Mouse (Mus musculus): ENCODE measurements around the gene Dagla. TPM values are rescaled to one million over a fixed set of nuclear protein-coding genes. Genes with fewer than 3 reads are reported as not detected.
A peak's percentile ranks its signal among the peaks of the same experiment; 100 is the strongest.

The Dagla gene
- polyA plus RNA-seq, 1 experiment from 2014 or later = 3.4 TPM

DNA sequence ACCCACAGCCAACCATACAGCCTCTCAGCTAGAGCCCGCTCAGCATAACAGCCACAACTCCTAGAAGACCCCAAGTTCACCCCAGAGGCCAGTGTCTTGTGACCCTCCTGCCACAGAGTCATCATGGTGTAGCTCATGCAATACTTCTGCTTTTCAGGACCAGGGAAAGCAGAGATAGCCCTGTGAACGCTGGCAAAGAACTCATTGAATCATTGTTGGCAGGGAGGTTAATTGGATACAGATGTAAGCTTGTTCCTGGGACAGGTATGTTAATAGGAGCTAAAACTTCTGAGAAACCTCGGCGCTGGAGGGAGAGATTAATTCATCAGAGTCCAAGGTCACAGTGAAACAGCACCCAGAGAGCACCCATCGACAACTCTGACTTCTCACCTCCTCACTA, 36.0 kb upstream of the Dagla start:
- H3K27ac ChIP-seq (ENCODE audit: low read depth) = no peak overlapping the region
- no peak for TF ChIP-seq CTCF (IDR thresholded peaks at IDR 0.05; ENCODE audit: low read depth)
- H3K4me1 ChIP-seq (ENCODE audit: insufficient read depth) = no peaks in the 10 kb centered on the region; the same call in 1 of the 2 replicates
- H3K9ac ChIP-seq = no peak overlapping the region
- 26% methylated on average over 5 of the region's 5 CpGs for WGBS
- no peak overlapping the region for H3K4me2 ChIP-seq
- no peak for ATAC-seq (ENCODE audit: insufficient read depth)
- H3K9me3 ChIP-seq (ENCODE audit: low read depth, low read length) = no peaks in the 10 kb centered on the region
- no peak overlapping the region for H3K4me3 ChIP-seq (ENCODE audit: low read depth, low read length)
- no peaks in the 10 kb centered on the region for H3K36me3 ChIP-seq (ENCODE audit: insufficient read depth)
- DNase-seq = peak; percentile 17
- H3K27me3 ChIP-seq (ENCODE audit: insufficient read depth, low read length) = 0 out of 2 replicates have a peak, but pooled peaks cover 3% of the 10 kb centered on the region

- DNase-seq = no peak
- Histone ChIP-seq H3K9ac (no peak overlapping the region), H3K27me3 (ENCODE audit: insufficient read depth, low read length) (no peaks in the 10 kb centered on the region), H3K36me3 (ENCODE audit: insufficient read depth) (no peaks in the 10 kb centered on the region), H3K27ac (ENCODE audit: low read depth) (no peak overlapping the region), H3K4me1 (ENCODE audit: insufficient read depth) (no peaks in the 10 kb centered on the region; the same call in 1 of the 2 replicates), H3K4me2 (no peak overlapping the region), H3K4me3 (ENCODE audit: low read depth, low read length) (no peak overlapping the region), H3K9me3 (ENCODE audit: low read depth, low read length) (no peaks in the 10 kb centered on the region)
- no peak for ATAC-seq (ENCODE audit: insufficient read depth)
- no peak for TF ChIP-seq CTCF (IDR thresholded peaks at IDR 0.05; ENCODE audit: low read depth)
- 24% methylated on average over 5 of the region's 5 CpGs for WGBS
Observed at GRCm38 (mm10) chr19:10339271-10339670, 34.6 kb upstream of the Dagla start.

- H3K36me3 ChIP-seq (ENCODE audit: insufficient read depth) = no peaks in the 10 kb centered on the region
- 70% methylated on average over 4 of the region's 4 CpGs for WGBS
- TF ChIP-seq CTCF (IDR thresholded peaks at IDR 0.05; ENCODE audit: low read depth) = no peak
- H3K4me1 ChIP-seq (ENCODE audit: insufficient read depth) = no peaks in the 10 kb centered on the region; the same call in 1 of the 2 replicates
- no peaks in the 10 kb centered on the region for H3K27me3 ChIP-seq (ENCODE audit: insufficient read depth, low read length)
- no peak for ATAC-seq (ENCODE audit: insufficient read depth)
- no peak for DNase-seq
- no peak overlapping the region for H3K4me3 ChIP-seq (ENCODE audit: low read depth, low read length)
- no peak overlapping the region for H3K27ac ChIP-seq (ENCODE audit: low read depth)
- H3K9me3 ChIP-seq (ENCODE audit: low read depth, low read length) = no peaks in the 10 kb centered on the region
- H3K4me2 ChIP-seq = no peak overlapping the region
- no peak overlapping the region for H3K9ac ChIP-seq
Observed at GRCm38 (mm10) chr19:10338724-10339123, 34.0 kb upstream of the Dagla start.

DNA sequence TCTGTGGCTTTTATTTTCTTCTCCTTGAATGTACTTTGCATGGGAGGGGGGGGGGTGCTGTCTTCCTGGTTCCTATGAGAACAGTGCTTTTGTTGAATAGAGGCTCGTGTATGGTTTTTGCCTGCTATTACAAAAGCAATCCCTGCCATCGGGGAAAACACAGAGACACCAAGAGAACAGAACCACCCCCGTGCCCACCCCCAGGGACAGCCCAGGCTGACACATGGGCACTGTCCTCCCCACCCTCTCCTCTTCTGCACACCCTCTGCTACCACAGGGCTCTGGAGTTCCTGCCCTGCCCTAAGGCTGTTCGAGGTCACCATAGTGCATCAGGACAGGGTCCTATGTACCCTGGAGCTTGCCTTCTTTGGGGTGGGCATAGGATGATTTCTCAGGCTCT, 29.8 kb upstream of the Dagla start:
- H3K27me3 ChIP-seq (ENCODE audit: insufficient read depth, low read length) = no peaks in the 10 kb centered on the region
- H3K4me3 ChIP-seq (ENCODE audit: low read depth, low read length) = no peak overlapping the region
- no peak overlapping the region for H3K27ac ChIP-seq (ENCODE audit: low read depth)
- no peaks in the 10 kb centered on the region for H3K4me1 ChIP-seq (ENCODE audit: insufficient read depth)
- DNase-seq (no peak), ATAC-seq (ENCODE audit: insufficient read depth) (no peak)
- WGBS = 71% methylated on average over 4 of the region's 4 CpGs
- H3K4me2 ChIP-seq = no peak overlapping the region
- H3K9me3 ChIP-seq (ENCODE audit: low read depth, low read length) = no peaks in the 10 kb centered on the region
- H3K9ac ChIP-seq = no peak overlapping the region
- H3K36me3 ChIP-seq (ENCODE audit: insufficient read depth) = no peaks in the 10 kb centered on the region
- no peak for TF ChIP-seq CTCF (IDR thresholded peaks at IDR 0.05; ENCODE audit: low read depth)

GRCm38 (mm10) chr19:10333545-10334252, 29.0 kb upstream of the Dagla start:
- Histone ChIP-seq H3K36me3 (ENCODE audit: insufficient read depth) (no peaks in the 10 kb centered on the region), H3K4me1 (ENCODE audit: insufficient read depth) (no peaks in the 10 kb centered on the region), H3K9ac (no peak overlapping the region), H3K4me3 (ENCODE audit: low read depth, low read length) (no peak overlapping the region), H3K9me3 (ENCODE audit: low read depth, low read length) (no peaks in the 10 kb centered on the region), H3K27ac (ENCODE audit: low read depth) (no peak overlapping the region), H3K27me3 (ENCODE audit: insufficient read depth, low read length) (no peaks in the 10 kb centered on the region), H3K4me2 (no peak overlapping the region)
- peak; percentile 98 for TF ChIP-seq CTCF (IDR thresholded peaks at IDR 0.05; ENCODE audit: low read depth)
- WGBS = 34% methylated on average over 9 of the region's 9 CpGs
- DNase-seq (peak; percentile 88), ATAC-seq (ENCODE audit: insufficient read depth) (peak; percentile 82)

GRCm38 (mm10) chr19:10331706-10332105, 27.0 kb upstream of the Dagla start:
- no peaks in the 10 kb centered on the region for H3K36me3 ChIP-seq (ENCODE audit: insufficient read depth)
- H3K4me3 ChIP-seq (ENCODE audit: low read depth, low read length) = no peak overlapping the region
- ATAC-seq (ENCODE audit: insufficient read depth) = no peak
- TF ChIP-seq CTCF (IDR thresholded peaks at IDR 0.05; ENCODE audit: low read depth) = no peak
- WGBS = 61% methylated on average over 4 of the region's 4 CpGs
- DNase-seq = no peak
- no peak overlapping the region for H3K27ac ChIP-seq (ENCODE audit: low read depth)
- H3K4me2 ChIP-seq = no peak overlapping the region
- no peaks in the 10 kb centered on the region for H3K27me3 ChIP-seq (ENCODE audit: insufficient read depth, low read length)
- no peaks in the 10 kb centered on the region for H3K9me3 ChIP-seq (ENCODE audit: low read depth, low read length)
- H3K9ac ChIP-seq = no peak overlapping the region
- no peaks in the 10 kb centered on the region for H3K4me1 ChIP-seq (ENCODE audit: insufficient read depth)

- Histone ChIP-seq H3K4me3 (ENCODE audit: low read depth, low read length) (no peak overlapping the region), H3K4me1 (ENCODE audit: insufficient read depth) (no peaks in the 10 kb centered on the region), H3K27ac (ENCODE audit: low read depth) (no peak overlapping the region), H3K9me3 (ENCODE audit: low read depth, low read length) (no peaks in the 10 kb centered on the region), H3K27me3 (ENCODE audit: insufficient read depth, low read length) (no peaks in the 10 kb centered on the region), H3K9ac (no peak overlapping the region), H3K36me3 (ENCODE audit: insufficient read depth) (no peaks in the 10 kb centered on the region), H3K4me2 (no peak overlapping the region)
- DNase-seq = no peak
- no peak for ATAC-seq (ENCODE audit: insufficient read depth)
- 79% methylated on average over 8 of the region's 8 CpGs for WGBS
- TF ChIP-seq CTCF (IDR thresholded peaks at IDR 0.05; ENCODE audit: low read depth) = no peak
Observed at GRCm38 (mm10) chr19:10329033-10329432, 24.4 kb upstream of the Dagla start.

All from lung, embryonic 14.5 days (tissue).